Mouse (Mus musculus): ENCODE measurements around the gene Tmem236.

Tmem236 gene

GRCm38 (mm10) chr2:14249839-14250564 lies 75.7 kb downstream of the Tmem236 start:
- no peak for DNase-seq (ENCODE audit: low spot score)

GRCm38 (mm10) chr2:14251938-14252337 lies 77.6 kb downstream of the Tmem236 start:
- DNase-seq (ENCODE audit: low spot score): no peak

GRCm38 (mm10) chr2:14258345-14258850 lies 84.1 kb downstream of the Tmem236 start:
- DNase-seq (ENCODE audit: low spot score): no peak

GRCm38 (mm10) chr2:14262090-14262489 lies 87.8 kb downstream of the Tmem236 start:
- DNase-seq (ENCODE audit: low spot score): no peak

- DNase-seq (ENCODE audit: low spot score): no peak
Observed at GRCm38 (mm10) chr2:14269160-14269559, 94.8 kb downstream of the Tmem236 start.
